Mouse (Mus musculus) layer of hippocampus, postnatal 10 days (tissue): ENCODE measurements at regions not wholly inside any gene's neighbourhood (a gene's known extent, or its start where the extent isn't known, plus 50 kb on each side); places are given as distances from the start of the nearest gene placed in this dataset.
A peak's percentile ranks its signal among the peaks of the same experiment; 100 is the strongest.
"Not testable (repeated sequence)": the region's sequence is repeated elsewhere in the genome, so short reads cannot be mapped to it uniquely, and the experiment has no call there.

Experiments used
- DNase-seq, 2 experiments: peaks; one replicate each; pipeline ENCODE4 v3.0.0; 2021; ENCODE audit warnings: low spot score in 2 of 2

- not testable (repeated sequence) for DNase-seq
Observed at GRCm38 (mm10) chr8:19976461-19976860, 73.3 kb downstream of the Gm31371 start.

- peak; percentile 61 to 65 for DNase-seq
Observed at GRCm38 (mm10) chr8:19979536-19980345, 76.5 kb downstream of the Gm31371 start.

- peak in 1 of 2 experiments; percentile 11 for DNase-seq
Observed at GRCm38 (mm10) chr8:19980346-19980726, 77.1 kb downstream of the Gm31371 start.

- DNase-seq: peak; percentile 30 to 41
Observed at GRCm38 (mm10) chr8:20008106-20008505, 104.9 kb downstream of the Gm31371 start.

GRCm38 (mm10) chr8:20010947-20011346 lies 107.8 kb downstream of the Gm31371 start:
- DNase-seq: not testable (repeated sequence)

- peak in 1 of 2 experiments; percentile 12 for DNase-seq
Observed at GRCm38 (mm10) chr8:20013278-20013677, 110.1 kb downstream of the Gm31371 start.

GRCm38 (mm10) chr8:20014451-20015130 lies 111.4 kb downstream of the Gm31371 start:
- DNase-seq: peak in 1 of 2 experiments; percentile 11

GRCm38 (mm10) chr8:20015411-20016081 lies 112.4 kb downstream of the Gm31371 start:
- DNase-seq: not testable (repeated sequence)

- peak; percentile 37 to 46 for DNase-seq
Observed at GRCm38 (mm10) chr8:20016082-20016840, 113.1 kb downstream of the Gm31371 start.

- DNase-seq: not testable (repeated sequence)
Observed at GRCm38 (mm10) chr8:20025521-20025920, 122.3 kb downstream of the Gm31371 start.

- not testable (repeated sequence) for DNase-seq
Observed at GRCm38 (mm10) chr8:20027956-20028355, 124.8 kb downstream of the Gm31371 start.

- DNase-seq: not testable (repeated sequence)
Observed at GRCm38 (mm10) chr8:20030131-20030530, 126.9 kb downstream of the Gm31371 start.

- peak; percentile 4 to 9 for DNase-seq
Observed at GRCm38 (mm10) chr8:20057626-20058025, 154.4 kb downstream of the Gm31371 start.

GRCm38 (mm10) chr8:20098121-20098520 lies 194.9 kb downstream of the Gm31371 start:
- peak in 1 of 2 experiments; percentile 1 for DNase-seq

GRCm38 (mm10) chr8:20100241-20100640 lies 197.0 kb downstream of the Gm31371 start:
- DNase-seq: not testable (repeated sequence)

- DNase-seq: not testable (repeated sequence)
Observed at GRCm38 (mm10) chr8:20102374-20102773, 199.2 kb downstream of the Gm31371 start.

GRCm38 (mm10) chr8:20107154-20107553 lies 204.0 kb downstream of the Gm31371 start:
- not testable (repeated sequence) for DNase-seq

GRCm38 (mm10) chr8:20116785-20117184 lies 213.6 kb downstream of the Gm31371 start:
- peak; percentile 5 to 15 for DNase-seq

- DNase-seq: peak; percentile 3 to 9
Observed at GRCm38 (mm10) chr8:20119581-20119980, 216.4 kb downstream of the Gm31371 start.

- DNase-seq: peak in 1 of 2 experiments; percentile 1
Observed at GRCm38 (mm10) chr8:20120186-20120585, 217.0 kb downstream of the Gm31371 start.

- peak; percentile 9 to 23 for DNase-seq
Observed at GRCm38 (mm10) chr8:20121391-20121909, 218.3 kb downstream of the Gm31371 start.
